ENCODE assay signal across 9 mouse cellular contexts in genomic region chr5:124186981-124187507, GRCm38 (mm10).
DNase-seq lines count a peak whose midpoint lies in the region; ATAC-seq and TF ChIP-seq lines count a peak whose summit lies in the region.
"Had no signal": no experiment of that assay in that cellular context is flagged by ENCODE, and none has a peak within 500 bp of the region (broad histone marks: within the 10 kb centered on the region; RNA-seq: fewer than 3 reads in every experiment).

No protein-coding gene starts in this region.

- TF ChIP-seq CTCF in left cerebral cortex, adult 2 months (IDR thresholded peaks at IDR 0.05), result no peak

- peak; percentile 31 for DNase-seq in gastrocnemius, postnatal 25 days
- DNase-seq in gastrocnemius, adult 8-10 months (ENCODE audit: low spot score in 2 of 2), result no peak
- DNase-seq in cerebellum, adult 9-10 months, result peak; percentile 71
- DNase-seq in left cerebral cortex, adult 2 months (ENCODE audit: extremely low spot score in 1 of 2, low spot score in 2 of 2), result peak in 1 of 2 experiments; percentile 73
- no peak for DNase-seq in urinary bladder, postnatal 10 days (ENCODE audit: low spot score)
- no peak for DNase-seq in ovary, postnatal 14 days (ENCODE audit: low spot score)

- peaks cover 84% of the 10 kb centered on the region for H3K4me1 ChIP-seq in heart, embryonic 15.5 days (replicated peaks)
- peaks cover 62% of the 10 kb centered on the region for H3K4me1 ChIP-seq in neural tube, embryonic 13.5 days (replicated peaks)

- no peaks in the 10 kb centered on the region for H3K27me3 ChIP-seq in heart, embryonic 15.5 days
- H3K27me3 ChIP-seq in neural tube, embryonic 13.5 days, result no peaks in the 10 kb centered on the region

- H3K4me2 ChIP-seq in heart, embryonic 15.5 days, result peak overlapping the region; percentile 60
- H3K4me2 ChIP-seq in neural tube, embryonic 13.5 days, result peak overlapping the region; percentile 56

- intact Hi-C loops in left cerebral cortex, adult 2 months (cut with DNase I), result loop anchor here (1.0 kb wide), 2 partner anchors 31 to 63 kb away; no protein-coding TSS in a partner anchor

- no peaks in the 10 kb centered on the region for H3K9me3 ChIP-seq in heart, embryonic 15.5 days (replicated peaks)
- no peaks in the 10 kb centered on the region for H3K9me3 ChIP-seq in neural tube, embryonic 13.5 days

- H3K27ac ChIP-seq in heart, embryonic 15.5 days, result peak overlapping the region; percentile 86
- peak overlapping the region; percentile 99 for H3K27ac ChIP-seq in left cerebral cortex, adult 2 months
- H3K27ac ChIP-seq in neural tube, embryonic 13.5 days (replicated peaks), result peak overlapping the region; percentile 87

- peak overlapping the region; percentile 53 for H3K9ac ChIP-seq in heart, embryonic 15.5 days
- peak overlapping the region; percentile 67 for H3K9ac ChIP-seq in neural tube, embryonic 13.5 days

- peak overlapping the region; percentile 29 for H3K4me3 ChIP-seq in heart, embryonic 15.5 days
- H3K4me3 ChIP-seq in left cerebral cortex, adult 2 months, result peak overlapping the region; percentile 54
- peak overlapping the region; percentile 28 for H3K4me3 ChIP-seq in neural tube, embryonic 13.5 days
- H3K4me3 ChIP-seq: erythroblast, embryonic 14.5 days had no signal

- no peaks in the 10 kb centered on the region for H3K36me3 ChIP-seq in heart, embryonic 15.5 days
- H3K36me3 ChIP-seq in neural tube, embryonic 13.5 days, result no peaks in the 10 kb centered on the region

- WGBS in heart, embryonic 15.5 days, result 28% methylated on average over 22 of the region's 22 CpGs
- 5% methylated on average over 22 of the region's 22 CpGs for WGBS in neural tube, embryonic 13.5 days

- peak; percentile 59 for ATAC-seq in heart, embryonic 15.5 days (replicated peaks; ENCODE audit: insufficient number of reproducible peaks, insufficient read depth, low FRiP score, low read depth)
- peak; percentile 78 for ATAC-seq in neural tube, embryonic 13.5 days (ENCODE audit: low read depth)

Comparison
In these comparisons a context has a peak if more than half of its experiments do, and no peak if none do; other contexts are left out.
1. DNase-seq: peak in gastrocnemius, postnatal 25 days (single experiment) and cerebellum, adult 9-10 months (single experiment); none in gastrocnemius, adult 8-10 months (0 of 2), urinary bladder, postnatal 10 days (single experiment) and ovary, postnatal 14 days (single experiment).
2. Peak in every context shown above with its lines, with median percentiles within 50 percentile points of each other: H3K27ac ChIP-seq and H3K4me3 ChIP-seq.